Mouse (Mus musculus) lung, postnatal 0 days (tissue): ENCODE data around the gene Mast4.

Experiments
- CTCF ChIP-seq: IDR thresholded peaks from 2 replicates; pipeline ENCODE4 v1.5.1; 2016; ENCODE audit warnings: antibody characterized with exemption, mild to moderate bottlenecking
- EP300 ChIP-seq: IDR thresholded peaks from 2 replicates; pipeline ENCODE4 v1.6.1; 2016; ENCODE audit warnings: antibody characterized with exemption, mild to moderate bottlenecking, control low read depth

DNA sequence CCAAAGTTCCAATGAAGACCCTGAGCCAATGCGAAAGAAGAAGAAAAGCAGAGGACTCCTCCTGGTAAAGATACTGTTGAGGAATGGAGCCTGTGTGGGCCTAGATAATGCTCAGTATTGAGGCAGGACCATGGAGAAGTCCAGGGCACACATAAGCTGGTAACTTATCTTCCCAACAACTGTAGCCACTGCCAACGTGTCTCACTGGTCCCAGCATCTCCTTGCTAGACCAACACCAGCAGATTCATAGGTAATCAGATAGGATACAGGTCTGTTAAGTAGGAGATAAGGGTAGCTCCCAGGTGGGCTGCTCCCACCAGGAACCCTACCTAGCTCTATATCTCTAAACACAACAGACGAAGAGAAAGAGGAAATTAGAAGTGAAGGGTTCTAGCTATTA, 116.8 kb downstream of the Mast4 start:
- TF ChIP-seq CTCF = no peak
- no peak for TF ChIP-seq EP300
